Mouse (Mus musculus) embryonic facial prominence, embryonic 14.5 days (tissue): ENCODE measurements around the gene Pnkp. TPM values are rescaled to one million over a fixed set of nuclear protein-coding genes. Genes with fewer than 3 reads are reported as not detected.
A peak's percentile ranks its signal among the peaks of the same experiment; 100 is the strongest.

Experiments used
- ATAC-seq: fragments of 200-750 bp; cut with Nextera tagmentation; 2 replicates; pipeline ENCODE4 v1.8.0; 2017; ENCODE audit warnings: low read depth, moderate number of reproducible peaks, moderate TSS enrichment
- DNase-seq: peaks from one replicate; pipeline ENCODE4 v3.0.0-alpha.2; 2015; ENCODE audit warnings: low spot score
- H3K27ac ChIP-seq: fragments of 300-500 bp; sonication (generic); replicated peaks from 2 replicates; pipeline ENCODE4 v1.5.1; 2014; ENCODE audit warnings: low read depth, mild to moderate bottlenecking, low read length, moderate library complexity
- H3K27me3 ChIP-seq: fragments of 300-500 bp; sonication (generic); replicated peaks from 2 replicates; pipeline ENCODE4 v1.6.1; 2014; ENCODE audit warnings: low read length; ENCODE audit not compliant: control insufficient read depth, insufficient read depth
- H3K36me3 ChIP-seq: fragments of 300-500 bp; sonication (generic); 2 replicates; pipeline ENCODE4 v1.6.1; 2014; ENCODE audit warnings: low read length, mixed read lengths; ENCODE audit not compliant: control insufficient read depth, insufficient read depth
- H3K4me1 ChIP-seq: fragments of 300-500 bp; sonication (generic); 2 replicates; pipeline ENCODE4 v1.6.1; 2014; ENCODE audit warnings: antibody characterized with exemption, low read length; ENCODE audit not compliant: control insufficient read depth, insufficient read depth
- H3K4me2 ChIP-seq: fragments of 300-500 bp; sonication (generic); 2 replicates; pipeline ENCODE4 v1.6.1; 2014; ENCODE audit warnings: low read depth, mild to moderate bottlenecking, low read length, moderate library complexity, mixed read lengths
- H3K4me3 ChIP-seq: fragments of 300-500 bp; sonication (generic); 2 replicates; pipeline ENCODE4 v1.5.1; 2014; ENCODE audit warnings: low read depth, mild to moderate bottlenecking, low read length
- H3K9ac ChIP-seq: fragments of 300-500 bp; sonication (generic); 2 replicates; pipeline ENCODE4 v1.6.1; 2014; ENCODE audit warnings: low read depth, mild to moderate bottlenecking, low read length, moderate library complexity, mixed read lengths
- H3K9me3 ChIP-seq: fragments of 300-500 bp; sonication (generic); 2 replicates; pipeline ENCODE4 v1.6.1; 2016; ENCODE audit warnings: low read length; ENCODE audit not compliant: control insufficient read depth
- WGBS: fragments of 180-500 bp; shearing (Covaris S2); extraction: QIAGEN DNeasy Blood & Tissue Kit; methylation state at CpG from one replicate; pipeline ENCODE4 v1.1.7; 2014; 5-methylcytosine and 5-hydroxymethylcytosine counted together
- polyA plus RNA-seq: library from polyadenylated mRNA; unstranded; fragments of >200 nt; fragmentation: Nextera tagmentation; extraction: Ambion mirVana; gene quantifications from 2 replicates; pipeline ENCODE4 v1.2.1, GENCODE M21; 2014

Gene Pnkp
- polyA plus RNA-seq, 1 experiment from 2014 or later = 23.4 TPM

GRCm38 (mm10) chr7:44861429-44861816, 4.5 kb downstream of the Pnkp start:
- ATAC-seq (no peak), DNase-seq (no peak)
- no peaks in the 10 kb centered on the region for H3K27me3 ChIP-seq
- peaks cover 56% of the 10 kb centered on the region for H3K36me3 ChIP-seq
- H3K9me3 ChIP-seq = no peaks in the 10 kb centered on the region
- no peak overlapping the region for H3K4me3 ChIP-seq
- no peak overlapping the region for H3K9ac ChIP-seq
- H3K27ac ChIP-seq = no peak overlapping the region; the same call in 1 of the 2 replicates
- H3K4me1 ChIP-seq = peaks cover 20% of the 10 kb centered on the region
- H3K4me2 ChIP-seq = no peak overlapping the region
- 84% methylated on average over 14 of the region's 14 CpGs for WGBS

- WGBS = 79% methylated on average over 8 of the region's 8 CpGs
- Histone ChIP-seq H3K27ac (no peak overlapping the region), H3K9ac (no peak overlapping the region), H3K4me2 (no peak overlapping the region), H3K27me3 (no peaks in the 10 kb centered on the region), H3K9me3 (no peaks in the 10 kb centered on the region), H3K36me3 (peaks cover 63% of the 10 kb centered on the region), H3K4me3 (no peak overlapping the region), H3K4me1 (peaks cover 26% of the 10 kb centered on the region)
- ATAC-seq = no peak
- DNase-seq = no peak
Measured at GRCm38 (mm10) chr7:44862434-44862833, 5.5 kb downstream of the Pnkp start.

DNA sequence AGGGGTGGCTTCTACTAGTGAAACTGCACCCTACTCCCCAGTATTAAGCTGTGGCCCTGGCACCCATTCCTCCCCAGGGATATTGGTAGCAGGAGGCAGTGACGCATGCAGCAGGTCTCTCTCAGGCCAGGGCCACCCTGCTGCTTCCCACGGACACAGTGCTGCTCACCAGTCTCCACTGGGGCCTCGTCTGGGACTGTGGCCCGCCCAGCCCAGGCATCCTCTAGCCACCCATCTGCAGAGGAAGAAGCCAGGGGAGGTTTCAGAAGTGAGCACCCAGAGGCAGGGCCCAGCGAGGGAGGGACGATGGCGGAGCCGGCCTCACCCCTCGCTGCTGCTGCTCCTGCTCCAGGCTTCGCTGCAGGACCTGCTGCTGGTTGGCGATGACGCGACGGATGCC, 6.3 kb downstream of the Pnkp start:
- Histone ChIP-seq H3K36me3 (peaks cover 63% of the 10 kb centered on the region), H3K27ac (no peak overlapping the region), H3K9me3 (no peaks in the 10 kb centered on the region), H3K4me2 (no peak overlapping the region), H3K4me1 (peaks cover 29% of the 10 kb centered on the region), H3K27me3 (no peaks in the 10 kb centered on the region), H3K9ac (no peak overlapping the region), H3K4me3 (no peak overlapping the region)
- WGBS = 87% methylated on average over 14 of the region's 14 CpGs
- DNase-seq (no peak), ATAC-seq (no peak)

DNA sequence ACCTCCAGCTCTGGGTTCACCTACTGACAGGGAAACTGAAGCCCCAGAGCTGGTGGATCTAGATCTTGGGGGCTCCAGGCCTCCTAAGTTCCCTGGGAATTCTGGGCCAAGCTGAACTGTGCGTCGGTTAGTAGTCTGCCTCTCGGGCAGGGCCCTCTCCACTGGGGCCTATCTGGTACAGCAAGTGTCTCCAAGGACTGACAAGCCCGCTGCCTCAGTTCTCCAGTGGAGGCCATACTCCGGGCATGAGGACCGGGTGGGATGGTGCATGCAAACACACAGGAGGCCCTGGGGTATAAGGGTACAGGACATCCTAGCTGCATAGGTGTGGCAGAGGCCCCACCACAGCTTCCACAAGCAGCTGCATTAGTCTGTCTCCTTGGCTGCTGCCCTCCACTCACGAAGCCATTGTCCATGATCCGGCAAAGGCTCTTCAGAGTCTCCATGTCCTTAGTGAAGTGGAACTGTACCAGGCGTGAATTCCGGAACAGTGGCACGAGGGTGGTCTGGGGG, 7.1 kb downstream of the Pnkp start:
- H3K4me2 ChIP-seq = no peak overlapping the region
- WGBS = 85% methylated on average over 10 of the region's 11 CpGs
- H3K9ac ChIP-seq = no peak overlapping the region
- H3K36me3 ChIP-seq = peaks cover 63% of the 10 kb centered on the region
- H3K27me3 ChIP-seq = no peaks in the 10 kb centered on the region
- H3K4me1 ChIP-seq = peaks cover 26% of the 10 kb centered on the region
- ATAC-seq = no peak
- H3K9me3 ChIP-seq = no peaks in the 10 kb centered on the region
- no peak for DNase-seq
- H3K4me3 ChIP-seq = no peak overlapping the region
- H3K27ac ChIP-seq = no peak overlapping the region

GRCm38 (mm10) chr7:44864595-44865542, 7.9 kb downstream of the Pnkp start:
- Histone ChIP-seq H3K9ac (peak overlapping the region; percentile 8; the same call in 1 of the 2 replicates), H3K4me2 (no peak overlapping the region), H3K36me3 (peaks cover 60% of the 10 kb centered on the region), H3K27me3 (no peaks in the 10 kb centered on the region), H3K9me3 (no peaks in the 10 kb centered on the region), H3K4me1 (peaks cover 26% of the 10 kb centered on the region), H3K27ac (no peak overlapping the region), H3K4me3 (no peak overlapping the region)
- 80% methylated on average over 21 of the region's 24 CpGs for WGBS
- ATAC-seq (no peak), DNase-seq (peak; percentile 35)

DNA sequence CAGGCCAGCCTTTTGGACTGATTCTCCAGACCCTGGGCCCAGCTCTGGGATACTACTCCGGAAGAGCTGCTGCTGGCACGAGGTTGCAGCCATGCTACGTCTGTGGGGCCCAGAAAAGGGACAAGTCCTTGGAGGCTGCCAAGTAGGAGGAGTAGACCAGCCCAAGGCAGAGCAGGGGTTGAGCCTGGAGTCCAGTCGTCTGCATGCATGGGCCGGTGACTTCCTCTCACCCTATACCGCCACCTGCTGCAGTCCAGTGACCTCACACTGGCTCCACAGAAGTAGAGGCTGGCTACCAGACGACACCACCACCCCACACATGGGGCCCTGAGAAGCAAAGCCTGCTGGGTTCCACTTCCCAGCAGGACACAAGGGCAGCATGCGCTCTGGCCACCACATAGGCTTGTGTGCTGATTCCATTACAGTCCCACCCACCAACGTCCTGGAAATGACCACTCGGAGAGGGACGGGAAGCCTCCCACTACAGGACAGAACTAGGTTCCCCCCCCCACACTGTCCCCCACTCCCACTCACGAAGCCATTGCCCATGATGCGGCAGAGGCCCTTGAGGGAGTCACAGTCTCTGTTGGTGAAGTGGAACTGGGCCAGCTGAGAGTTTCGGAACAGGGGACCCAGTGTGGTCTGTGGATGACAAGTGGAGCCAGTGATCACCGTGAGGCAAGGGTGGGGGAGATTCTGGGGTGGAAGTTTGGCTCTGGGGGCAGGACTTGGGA, 9.5 kb downstream of the Pnkp start:
- Histone ChIP-seq H3K4me2 (peak overlapping the region; percentile 95), H3K4me3 (peak overlapping the region; percentile 21), H3K9ac (peak overlapping the region; percentile 100), H3K27me3 (no peaks in the 10 kb centered on the region), H3K27ac (peak overlapping the region; percentile 67), H3K36me3 (peaks cover 56% of the 10 kb centered on the region), H3K4me1 (peaks cover 32% of the 10 kb centered on the region), H3K9me3 (no peaks in the 10 kb centered on the region)
- DNase-seq (peak; percentile 79), ATAC-seq (no peak)
- WGBS = 51% methylated on average over 12 of the region's 15 CpGs

DNA sequence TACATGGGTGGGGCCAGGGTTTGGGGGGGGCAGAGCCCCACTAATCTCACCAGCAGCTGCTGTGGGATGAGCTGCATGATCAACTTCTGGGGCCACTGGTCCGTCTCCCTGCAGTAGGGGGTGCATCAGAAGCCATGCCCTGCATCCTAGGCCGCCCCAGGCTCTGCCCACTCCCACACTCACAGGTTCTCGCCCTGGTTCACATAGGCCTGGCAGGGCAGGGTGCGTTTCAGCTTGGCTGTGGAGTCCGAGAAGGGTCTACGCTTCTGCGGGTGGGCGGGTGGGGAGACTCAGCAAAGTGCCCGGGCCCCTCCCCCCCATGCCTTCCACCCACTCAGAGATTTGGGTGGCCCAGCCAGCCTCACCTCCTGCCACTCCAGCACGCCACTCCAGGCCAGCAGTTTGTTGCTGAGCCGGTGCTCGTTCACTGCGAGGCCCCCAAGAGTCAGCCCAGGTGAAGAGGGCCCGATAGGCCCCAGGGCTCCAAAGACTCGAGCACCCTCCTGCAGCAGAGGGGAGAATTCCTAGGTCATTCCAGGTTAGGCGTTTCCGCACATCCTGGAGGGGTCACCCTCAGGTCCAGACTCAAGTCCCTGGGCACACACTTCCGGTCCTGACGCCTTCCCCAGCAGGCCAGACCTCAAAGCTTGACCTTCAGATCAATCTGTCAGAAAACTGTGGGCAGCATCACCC, 10.2 kb downstream of the Pnkp start:
- Histone ChIP-seq H3K4me1 (peaks cover 32% of the 10 kb centered on the region), H3K27ac (peak overlapping the region; percentile 67; the same call in 1 of the 2 replicates), H3K36me3 (peaks cover 49% of the 10 kb centered on the region), H3K4me3 (peak overlapping the region; percentile 100), H3K9ac (peak overlapping the region; percentile 100), H3K9me3 (no peaks in the 10 kb centered on the region), H3K27me3 (no peaks in the 10 kb centered on the region), H3K4me2 (peak overlapping the region; percentile 95)
- WGBS = 59% methylated on average over 15 of the region's 19 CpGs
- no peak for DNase-seq
- ATAC-seq = no peak

DNA sequence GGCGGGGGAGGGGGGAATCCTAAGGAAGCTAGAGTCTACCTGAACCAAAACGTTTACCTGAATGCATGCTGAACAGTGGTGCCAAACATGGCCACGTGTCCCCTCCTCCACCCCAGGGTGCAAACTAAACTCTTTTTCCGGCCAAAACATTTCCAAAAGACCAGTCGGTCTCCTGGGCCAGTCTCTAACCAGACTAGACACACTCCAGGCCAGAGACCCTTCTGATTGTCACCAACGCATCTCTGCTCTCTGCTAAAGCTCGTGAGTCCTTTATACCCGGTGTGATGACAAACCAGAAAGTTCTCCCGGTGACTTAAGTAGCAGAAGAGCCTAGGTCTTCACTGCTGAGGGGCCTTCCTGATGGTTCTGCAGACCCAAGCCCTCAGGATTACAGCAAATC, 10.9 kb downstream of the Pnkp start:
- Histone ChIP-seq H3K4me3 (peak overlapping the region; percentile 100), H3K27ac (no peak overlapping the region), H3K27me3 (no peaks in the 10 kb centered on the region), H3K4me1 (peaks cover 32% of the 10 kb centered on the region), H3K4me2 (peak overlapping the region; percentile 95), H3K9ac (peak overlapping the region; percentile 100), H3K9me3 (no peaks in the 10 kb centered on the region), H3K36me3 (peaks cover 43% of the 10 kb centered on the region)
- WGBS = 51% methylated on average over 9 of the region's 9 CpGs
- no peak for ATAC-seq
- DNase-seq = no peak
